Mouse (Mus musculus): ENCODE data around the gene Sh2d6. TPM values are rescaled to one million over a fixed set of nuclear protein-coding genes. Genes with fewer than 3 reads are reported as not detected.
"Not testable (repeated sequence)": the region's sequence is repeated elsewhere in the genome, so short reads cannot be mapped to it uniquely, and the experiment has no call there.

Gene Sh2d6
- polyA plus RNA-seq, 1 experiment: 6.5 TPM

- Histone ChIP-seq H3K4me1 (replicated peaks; ENCODE audit: control insufficient read depth, insufficient read depth, low read length) (no peaks in the 10 kb centered on the region; the same call in 1 of the 2 replicates), H3K27ac (ENCODE audit: control insufficient read depth, insufficient read depth, low read length) (no peak overlapping the region), H3K36me3 (ENCODE audit: control insufficient read depth, insufficient read depth, low read length) (no peaks in the 10 kb centered on the region), H3K27me3 (ENCODE audit: control insufficient read depth, insufficient read depth, low read length) (no peaks in the 10 kb centered on the region), H3K4me3 (ENCODE audit: control insufficient read depth, insufficient read depth, low read length) (no peak overlapping the region)
- no peak for DNase-seq
- 89% methylated on average over 4 of the region's 4 CpGs for WGBS
- TF ChIP-seq POLR2A (IDR thresholded peaks at IDR 0.05; ENCODE audit: control insufficient read depth, extremely low read depth, insufficient read depth, low read length, poor library complexity): no peak
- TF ChIP-seq CTCF (IDR thresholded peaks at IDR 0.05; ENCODE audit: borderline replicate concordance, control insufficient read depth, extremely low read depth, insufficient read depth, low read length, poor library complexity): no peak
These were observed 36.6 kb downstream of the Sh2d6 start for GRCm38 (mm10) chr6:72484887-72485286.

GRCm38 (mm10) chr6:72482156-72482555 lies 39.4 kb downstream of the Sh2d6 start:
- H3K4me1 ChIP-seq (replicated peaks; ENCODE audit: control insufficient read depth, insufficient read depth, low read length): no peaks in the 10 kb centered on the region; the same call in 1 of the 2 replicates
- no peak overlapping the region for H3K4me3 ChIP-seq (ENCODE audit: control insufficient read depth, insufficient read depth, low read length)
- WGBS: 85% methylated on average over 2 of the region's 2 CpGs
- no peaks in the 10 kb centered on the region for H3K27me3 ChIP-seq (ENCODE audit: control insufficient read depth, insufficient read depth, low read length)
- H3K36me3 ChIP-seq (ENCODE audit: control insufficient read depth, insufficient read depth, low read length): no peaks in the 10 kb centered on the region
- no peak for DNase-seq
- no peak overlapping the region for H3K27ac ChIP-seq (ENCODE audit: control insufficient read depth, insufficient read depth, low read length)
- TF ChIP-seq CTCF (IDR thresholded peaks at IDR 0.05; ENCODE audit: borderline replicate concordance, control insufficient read depth, extremely low read depth, insufficient read depth, low read length, poor library complexity) (no peak), POLR2A (IDR thresholded peaks at IDR 0.05; ENCODE audit: control insufficient read depth, extremely low read depth, insufficient read depth, low read length, poor library complexity) (no peak)

- Histone ChIP-seq H3K36me3 (ENCODE audit: control insufficient read depth, insufficient read depth, low read length) (no peaks in the 10 kb centered on the region), H3K4me3 (ENCODE audit: control insufficient read depth, insufficient read depth, low read length) (no peak overlapping the region), H3K27ac (ENCODE audit: control insufficient read depth, insufficient read depth, low read length) (no peak overlapping the region), H3K4me1 (replicated peaks; ENCODE audit: control insufficient read depth, insufficient read depth, low read length) (no peaks in the 10 kb centered on the region), H3K27me3 (ENCODE audit: control insufficient read depth, insufficient read depth, low read length) (no peaks in the 10 kb centered on the region)
- WGBS: 91% methylated on average over 2 of the region's 2 CpGs
- TF ChIP-seq POLR2A (IDR thresholded peaks at IDR 0.05; ENCODE audit: control insufficient read depth, extremely low read depth, insufficient read depth, low read length, poor library complexity) (no peak), CTCF (IDR thresholded peaks at IDR 0.05; ENCODE audit: borderline replicate concordance, control insufficient read depth, extremely low read depth, insufficient read depth, low read length, poor library complexity) (no peak)
- no peak for DNase-seq
These were observed 41.1 kb downstream of the Sh2d6 start for GRCm38 (mm10) chr6:72480422-72480702.

- no peaks in the 10 kb centered on the region for H3K36me3 ChIP-seq (ENCODE audit: control insufficient read depth, insufficient read depth, low read length)
- DNase-seq: no peak
- no peak overlapping the region for H3K27ac ChIP-seq (ENCODE audit: control insufficient read depth, insufficient read depth, low read length)
- H3K4me3 ChIP-seq (ENCODE audit: control insufficient read depth, insufficient read depth, low read length): no peak overlapping the region
- WGBS: 91% methylated on average over 12 of the region's 12 CpGs
- no peak for TF ChIP-seq POLR2A (IDR thresholded peaks at IDR 0.05; ENCODE audit: control insufficient read depth, extremely low read depth, insufficient read depth, low read length, poor library complexity)
- TF ChIP-seq CTCF (IDR thresholded peaks at IDR 0.05; ENCODE audit: borderline replicate concordance, control insufficient read depth, extremely low read depth, insufficient read depth, low read length, poor library complexity): no peak
- H3K27me3 ChIP-seq (ENCODE audit: control insufficient read depth, insufficient read depth, low read length): no peaks in the 10 kb centered on the region
- H3K4me1 ChIP-seq (replicated peaks; ENCODE audit: control insufficient read depth, insufficient read depth, low read length): no peaks in the 10 kb centered on the region
These were observed 41.7 kb downstream of the Sh2d6 start for GRCm38 (mm10) chr6:72479645-72480421.

- not testable (repeated sequence) for H3K36me3 ChIP-seq (ENCODE audit: control insufficient read depth, insufficient read depth, low read length); H3K4me3 ChIP-seq (ENCODE audit: control insufficient read depth, insufficient read depth, low read length); H3K4me1 ChIP-seq (replicated peaks; ENCODE audit: control insufficient read depth, insufficient read depth, low read length); H3K27me3 ChIP-seq (ENCODE audit: control insufficient read depth, insufficient read depth, low read length); H3K27ac ChIP-seq (ENCODE audit: control insufficient read depth, insufficient read depth, low read length); DNase-seq
- 80% methylated on average over 3 of the region's 3 CpGs for whole genome bisulfite sequencing
These were observed 42.8 kb downstream of the Sh2d6 start for GRCm38 (mm10) chr6:72478691-72479090.

- H3K4me3 ChIP-seq (ENCODE audit: control insufficient read depth, insufficient read depth, low read length): no peak overlapping the region
- peaks cover 9% of the 10 kb centered on the region for H3K4me1 ChIP-seq (replicated peaks; ENCODE audit: control insufficient read depth, insufficient read depth, low read length)
- no peak overlapping the region for H3K27ac ChIP-seq (ENCODE audit: control insufficient read depth, insufficient read depth, low read length)
- no peaks in the 10 kb centered on the region for H3K36me3 ChIP-seq (ENCODE audit: control insufficient read depth, insufficient read depth, low read length)
- TF ChIP-seq POLR2A (IDR thresholded peaks at IDR 0.05; ENCODE audit: control insufficient read depth, extremely low read depth, insufficient read depth, low read length, poor library complexity): no peak
- no peak for TF ChIP-seq CTCF (IDR thresholded peaks at IDR 0.05; ENCODE audit: borderline replicate concordance, control insufficient read depth, extremely low read depth, insufficient read depth, low read length, poor library complexity)
- 98% methylated on average over 3 of the region's 3 CpGs for WGBS
- no peak for DNase-seq
- H3K27me3 ChIP-seq (ENCODE audit: control insufficient read depth, insufficient read depth, low read length): no peaks in the 10 kb centered on the region
These were observed 43.9 kb downstream of the Sh2d6 start for GRCm38 (mm10) chr6:72477621-72478020.

GRCm38 (mm10) chr6:72476836-72477235 lies 44.7 kb downstream of the Sh2d6 start:
- Histone ChIP-seq H3K36me3 (ENCODE audit: control insufficient read depth, insufficient read depth, low read length) (no peaks in the 10 kb centered on the region), H3K27me3 (ENCODE audit: control insufficient read depth, insufficient read depth, low read length) (no peaks in the 10 kb centered on the region), H3K4me1 (replicated peaks; ENCODE audit: control insufficient read depth, insufficient read depth, low read length) (peaks cover 9% of the 10 kb centered on the region), H3K4me3 (ENCODE audit: control insufficient read depth, insufficient read depth, low read length) (no peak overlapping the region), H3K27ac (ENCODE audit: control insufficient read depth, insufficient read depth, low read length) (no peak overlapping the region)
- 96% methylated on average over 5 of the region's 5 CpGs for WGBS
- DNase-seq: no peak
- TF ChIP-seq POLR2A (IDR thresholded peaks at IDR 0.05; ENCODE audit: control insufficient read depth, extremely low read depth, insufficient read depth, low read length, poor library complexity) (no peak), CTCF (IDR thresholded peaks at IDR 0.05; ENCODE audit: borderline replicate concordance, control insufficient read depth, extremely low read depth, insufficient read depth, low read length, poor library complexity) (no peak)

Data from thymus, adult 2 months (tissue).